Mouse (Mus musculus): ENCODE data around the gene Tceal7. TPM values are rescaled to one million over a fixed set of nuclear protein-coding genes. Genes with fewer than 3 reads are reported as not detected.

The Tceal7 gene
- polyA plus RNA-seq, 1 experiment from 2014 or later, result 9.2 TPM

Small RNA genes within 50 kb of the gene (microRNA-seq; reads per million reads assigned to microRNA genes)
- not detected for gene Mir6383

Other genes with a start within 250 kb of the Tceal7 start
- gene Arxes2, start 221.0 kb upstream of the Tceal7 start, polyA plus RNA-seq (2016; fragmentation: Nextera tagmentation; extraction: Ambion mirVana), result 87.1 and 89.7 TPM in 2 replicates
- gene Arxes1, start 181.4 kb upstream of the Tceal7 start, polyA plus RNA-seq (2016; fragmentation: Nextera tagmentation; extraction: Ambion mirVana), result 35.3 and 36.9 TPM in 2 replicates
- 44.0 and 50.0 TPM in 2 replicates for gene Bex2, start 146.5 kb upstream of the Tceal7 start, polyA plus RNA-seq (2016; fragmentation: Nextera tagmentation; extraction: Ambion mirVana)
- gene Nxf3, start 129.5 kb upstream of the Tceal7 start, polyA plus RNA-seq (2016; fragmentation: Nextera tagmentation; extraction: Ambion mirVana), result 0.68 and 0.78 TPM in 2 replicates
- gene Bex4, start 75.8 kb upstream of the Tceal7 start, polyA plus RNA-seq (2016; fragmentation: Nextera tagmentation; extraction: Ambion mirVana), result 216 and 218 TPM in 2 replicates
- gene Tceal8, start 42.4 kb upstream of the Tceal7 start, polyA plus RNA-seq (2016; fragmentation: Nextera tagmentation; extraction: Ambion mirVana), result 265 and 277 TPM in 2 replicates
- 17.3 and 18.1 TPM in 2 replicates for gene Tceal5, start 10.9 kb upstream of the Tceal7 start, polyA plus RNA-seq (2016; fragmentation: Nextera tagmentation; extraction: Ambion mirVana)
- gene Bex1, start 734 bp downstream of the Tceal7 start, polyA plus RNA-seq (2016; fragmentation: Nextera tagmentation; extraction: Ambion mirVana), result 208 and 215 TPM in 2 replicates
- gene Tceal9, start 30.3 kb downstream of the Tceal7 start, polyA plus RNA-seq (2016; fragmentation: Nextera tagmentation; extraction: Ambion mirVana), result 543 and 559 TPM in 2 replicates
- 661 and 676 TPM in 2 replicates for gene Bex3, start 55.5 kb downstream of the Tceal7 start, polyA plus RNA-seq (2016; fragmentation: Nextera tagmentation; extraction: Ambion mirVana)

All from heart, embryonic 12.5 days (tissue).